Mouse (Mus musculus): ENCODE data around the gene Stat6. TPM values are rescaled to one million over a fixed set of nuclear protein-coding genes. Genes with fewer than 3 reads are reported as not detected.

Gene Stat6
- 5.7 and 6.9 TPM in 2 replicates for polyA plus RNA-seq (2014; fragmentation: Nextera tagmentation; extraction: Ambion mirVana)

DNA sequence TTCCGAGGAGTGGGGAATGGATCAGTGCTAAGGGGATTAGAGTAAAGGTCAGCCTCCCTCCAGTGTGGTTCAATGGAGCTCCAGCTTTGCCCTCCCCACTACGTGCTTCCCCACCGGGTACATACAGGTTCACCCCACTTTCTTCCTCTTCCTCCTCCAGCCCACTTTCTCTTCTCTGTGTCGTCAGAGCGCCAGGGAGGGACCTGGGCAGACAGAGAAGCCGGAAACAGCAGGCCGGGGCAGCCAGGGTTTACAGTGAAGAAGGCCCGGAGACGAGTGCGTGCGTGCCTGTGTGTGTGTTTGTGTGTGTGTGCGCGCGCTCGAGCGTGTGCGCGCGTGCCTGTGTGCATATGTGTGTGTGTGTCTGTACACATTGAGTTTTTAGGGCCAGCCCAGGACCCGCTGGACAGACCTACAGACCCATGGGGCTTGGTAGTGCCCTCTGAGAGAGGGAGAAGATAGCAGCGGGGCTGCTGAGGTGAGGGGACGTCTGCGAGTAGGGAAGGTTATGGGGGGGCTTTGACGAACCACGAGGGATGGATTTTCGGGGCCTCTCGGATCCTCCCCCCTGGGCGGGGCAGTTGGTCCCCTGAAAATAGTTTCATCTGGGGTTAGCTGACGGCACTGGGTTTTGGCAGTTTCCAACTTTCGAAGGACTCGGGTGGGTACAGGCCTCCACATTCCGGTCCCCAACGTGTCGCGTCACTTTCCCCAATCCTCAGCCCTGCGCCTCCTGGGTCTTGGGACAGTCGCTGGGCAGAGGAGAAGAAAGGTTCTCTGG lies at the start of gene Stat6:
Gene Stat6 (plus strand): TSS at position 215 of the 781 bp plus-strand sequence.
- Histone ChIP-seq H3K36me3 (ENCODE audit: control insufficient read depth, insufficient read depth, low read length) (no peaks in the 10 kb centered on the region), H3K27me3 (ENCODE audit: control insufficient read depth, insufficient read depth, low read length) (peaks cover 13% of the 10 kb centered on the region), H3K27ac (ENCODE audit: low read depth, low read length) (no peak within 1 kb of the TSS), H3K4me2 (peak within 1 kb of the TSS; percentile 42), H3K4me1 (ENCODE audit: control insufficient read depth, insufficient read depth, low read length) (peaks cover 11% of the 10 kb centered on the region), H3K4me3 (ENCODE audit: low read depth, low read length) (peak within 1 kb of the TSS; percentile 28), H3K9me3 (ENCODE audit: control insufficient read depth, low read length) (no peaks in the 10 kb centered on the region), H3K9ac (ENCODE audit: low read length) (peak within 1 kb of the TSS; percentile 60)
- DNase-seq (ENCODE audit: low spot score, missing footprints) (peak; percentile 93), ATAC-seq (ENCODE audit: low FRiP score) (peak; percentile 51)
- WGBS: 4% methylated on average over 37 of the region's 37 CpGs

DNA sequence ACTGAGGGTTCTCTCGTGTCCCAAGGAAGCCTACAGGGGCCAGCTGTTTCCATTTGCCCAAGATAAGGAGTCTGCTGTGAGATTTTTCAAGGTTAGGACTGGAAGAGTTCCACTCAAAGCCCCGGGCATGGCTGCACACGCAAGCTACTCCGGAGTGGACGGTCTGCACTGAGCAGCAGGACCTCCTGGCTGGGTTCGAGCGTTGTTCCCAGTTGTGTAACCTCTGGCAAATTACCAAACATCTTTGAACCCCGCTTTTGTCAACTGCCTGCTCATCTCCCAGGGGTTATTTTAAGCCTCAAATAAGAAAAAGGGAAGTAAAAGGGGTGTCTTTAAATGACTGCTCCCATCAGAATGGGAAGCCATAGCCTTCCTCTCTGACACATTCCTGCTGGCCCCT lies 48.4 kb upstream of the Stat6 start:
- 98% methylated on average over 8 of the region's 8 CpGs for WGBS
- DNase-seq (ENCODE audit: low spot score, missing footprints): no peak
- Histone ChIP-seq H3K36me3 (ENCODE audit: control insufficient read depth, insufficient read depth, low read length) (peaks cover 27% of the 10 kb centered on the region), H3K9me3 (ENCODE audit: control insufficient read depth, low read length) (no peaks in the 10 kb centered on the region), H3K4me1 (ENCODE audit: control insufficient read depth, insufficient read depth, low read length) (peaks cover under 1% of the 10 kb centered on the region; the same call in 1 of the 2 replicates), H3K4me3 (ENCODE audit: low read depth, low read length) (no peak overlapping the region), H3K27me3 (ENCODE audit: control insufficient read depth, insufficient read depth, low read length) (no peaks in the 10 kb centered on the region), H3K4me2 (no peak overlapping the region), H3K9ac (ENCODE audit: low read length) (no peak overlapping the region), H3K27ac (ENCODE audit: low read depth, low read length) (no peak overlapping the region)
- no peak for ATAC-seq (ENCODE audit: low FRiP score)

DNA sequence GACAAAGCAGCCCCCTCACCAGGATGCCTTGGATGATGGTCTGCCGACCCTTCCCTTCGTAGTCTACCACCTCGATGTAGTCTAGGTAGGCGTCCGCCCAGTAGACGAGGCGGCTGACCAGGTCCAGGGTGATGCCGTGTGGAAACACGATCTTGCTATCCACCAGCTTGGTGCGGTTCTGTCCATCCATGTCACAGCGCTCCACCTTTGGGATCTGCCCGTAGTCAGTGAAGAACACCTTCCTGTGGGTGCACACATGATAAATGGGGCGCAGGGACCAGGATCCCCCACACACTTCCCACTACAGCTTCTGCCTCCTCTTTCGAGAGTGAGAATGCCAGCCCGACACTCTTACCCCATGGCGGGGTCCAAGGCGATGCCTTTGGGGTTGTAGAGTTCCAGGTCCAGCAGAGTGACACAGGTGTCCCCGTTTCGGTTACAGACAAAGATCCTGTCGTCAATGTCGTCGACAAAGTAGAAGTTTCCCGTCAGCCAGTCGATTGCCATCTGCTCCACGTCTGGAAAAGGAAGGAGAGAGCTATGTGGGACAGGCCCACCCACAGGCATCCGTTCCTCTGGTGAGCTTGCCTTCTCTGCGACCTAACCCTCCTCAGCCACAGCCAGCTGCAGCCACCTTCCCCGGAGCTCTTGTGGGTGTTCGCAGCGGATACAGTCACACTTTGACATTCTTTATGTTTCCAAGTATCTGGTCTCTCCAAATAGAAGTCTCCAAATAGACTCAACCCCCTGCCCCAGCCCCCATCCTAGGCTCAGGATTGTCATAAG lies 47.7 kb upstream of the Stat6 start:
- WGBS: 94% methylated on average over 30 of the region's 30 CpGs
- H3K36me3 ChIP-seq (ENCODE audit: control insufficient read depth, insufficient read depth, low read length): peaks cover 21% of the 10 kb centered on the region

DNA sequence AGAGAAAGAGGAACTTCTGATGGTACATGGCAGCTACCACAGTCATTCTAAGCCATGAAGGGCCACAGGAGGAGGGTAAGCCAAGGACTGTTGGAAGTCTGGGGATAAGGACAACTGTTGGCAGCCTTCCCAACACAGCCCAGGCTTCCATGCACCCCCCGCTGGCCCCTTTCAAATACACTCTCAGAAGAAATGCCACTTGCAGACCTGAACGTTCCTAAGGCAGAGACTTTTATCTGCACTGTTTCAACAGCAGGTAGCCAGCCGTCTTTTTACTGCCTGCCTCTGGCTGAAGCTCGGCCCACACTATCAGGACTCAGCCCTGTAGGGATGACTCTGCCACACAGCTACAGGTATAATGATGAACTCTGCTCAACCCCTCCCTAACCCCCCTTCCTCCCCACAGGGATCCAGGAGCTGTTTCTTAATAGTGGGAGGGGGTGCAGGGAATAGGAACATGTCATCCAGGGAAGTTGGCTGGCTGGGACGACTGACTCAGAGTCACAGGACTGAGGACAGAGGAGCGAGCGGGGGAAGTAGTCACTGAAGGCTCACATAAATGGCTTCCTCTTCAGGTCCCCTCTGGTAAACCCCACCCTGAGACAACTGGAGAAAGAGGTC lies 46.4 kb upstream of the Stat6 start:
- WGBS: 65% methylated on average over 7 of the region's 7 CpGs
- DNase-seq (ENCODE audit: low spot score, missing footprints): no peak
- Histone ChIP-seq H3K27me3 (ENCODE audit: control insufficient read depth, insufficient read depth, low read length) (no peaks in the 10 kb centered on the region), H3K9me3 (ENCODE audit: control insufficient read depth, low read length) (no peaks in the 10 kb centered on the region), H3K4me3 (ENCODE audit: low read depth, low read length) (no peak overlapping the region), H3K9ac (ENCODE audit: low read length) (no peak overlapping the region), H3K36me3 (ENCODE audit: control insufficient read depth, insufficient read depth, low read length) (peaks cover 18% of the 10 kb centered on the region), H3K4me2 (no peak overlapping the region), H3K4me1 (ENCODE audit: control insufficient read depth, insufficient read depth, low read length) (peaks cover 3% of the 10 kb centered on the region; the same call in 1 of the 2 replicates), H3K27ac (ENCODE audit: low read depth, low read length) (no peak overlapping the region)
- no peak for ATAC-seq (ENCODE audit: low FRiP score)

More for the DNA sequence above, 47.7 kb upstream of the Stat6 start:
- no peak overlapping the region for H3K9ac ChIP-seq (ENCODE audit: low read length)
- no peak overlapping the region for H3K4me3 ChIP-seq (ENCODE audit: low read depth, low read length)
- H3K4me2 ChIP-seq: no peak overlapping the region
- H3K27me3 ChIP-seq (ENCODE audit: control insufficient read depth, insufficient read depth, low read length): no peaks in the 10 kb centered on the region
- ATAC-seq (ENCODE audit: low FRiP score) (no peak), DNase-seq (ENCODE audit: low spot score, missing footprints) (no peak)
- H3K4me1 ChIP-seq (ENCODE audit: control insufficient read depth, insufficient read depth, low read length): peaks cover 3% of the 10 kb centered on the region; the same call in 1 of the 2 replicates
- H3K9me3 ChIP-seq (ENCODE audit: control insufficient read depth, low read length): no peaks in the 10 kb centered on the region
- H3K27ac ChIP-seq (ENCODE audit: low read depth, low read length): no peak overlapping the region

DNA sequence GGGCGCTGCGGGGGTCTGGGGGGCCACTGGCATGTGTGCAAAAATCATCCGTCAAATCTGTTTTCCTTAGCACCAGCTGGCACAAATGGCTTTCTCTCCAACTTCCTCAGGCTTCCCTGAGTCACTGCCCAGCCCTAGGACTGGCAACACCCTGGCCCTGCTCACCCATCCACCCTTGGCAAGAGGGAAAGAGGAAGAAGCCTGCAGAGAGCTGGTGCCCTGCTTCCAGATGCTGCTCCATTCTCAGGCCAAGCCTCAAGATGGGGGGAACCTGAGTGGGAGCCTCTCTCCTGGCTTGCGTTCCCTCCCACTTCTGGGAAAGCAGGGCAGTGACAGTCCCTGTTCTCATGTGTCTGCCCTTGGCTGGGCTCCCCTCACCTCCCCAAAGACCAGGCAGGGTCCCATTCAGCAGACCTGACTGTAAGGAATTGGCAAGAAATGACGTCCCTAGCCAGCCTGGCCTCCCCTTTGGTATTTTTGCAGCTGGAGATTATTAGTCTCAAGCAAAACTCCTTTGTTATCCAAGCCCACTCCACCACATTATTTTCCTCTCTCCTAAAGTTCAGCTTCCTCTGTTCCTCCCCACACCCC lies 45.4 kb upstream of the Stat6 start:
- Histone ChIP-seq H3K36me3 (ENCODE audit: control insufficient read depth, insufficient read depth, low read length) (peaks cover 14% of the 10 kb centered on the region), H3K4me3 (ENCODE audit: low read depth, low read length) (no peak overlapping the region), H3K4me2 (no peak overlapping the region), H3K9ac (ENCODE audit: low read length) (no peak overlapping the region), H3K4me1 (ENCODE audit: control insufficient read depth, insufficient read depth, low read length) (peaks cover 3% of the 10 kb centered on the region; the same call in 1 of the 2 replicates), H3K27ac (ENCODE audit: low read depth, low read length) (no peak overlapping the region), H3K9me3 (ENCODE audit: control insufficient read depth, low read length) (no peaks in the 10 kb centered on the region), H3K27me3 (ENCODE audit: control insufficient read depth, insufficient read depth, low read length) (no peaks in the 10 kb centered on the region)
- 83% methylated on average over 5 of the region's 5 CpGs for WGBS
- DNase-seq (ENCODE audit: low spot score, missing footprints) (no peak), ATAC-seq (ENCODE audit: low FRiP score) (no peak)

DNA sequence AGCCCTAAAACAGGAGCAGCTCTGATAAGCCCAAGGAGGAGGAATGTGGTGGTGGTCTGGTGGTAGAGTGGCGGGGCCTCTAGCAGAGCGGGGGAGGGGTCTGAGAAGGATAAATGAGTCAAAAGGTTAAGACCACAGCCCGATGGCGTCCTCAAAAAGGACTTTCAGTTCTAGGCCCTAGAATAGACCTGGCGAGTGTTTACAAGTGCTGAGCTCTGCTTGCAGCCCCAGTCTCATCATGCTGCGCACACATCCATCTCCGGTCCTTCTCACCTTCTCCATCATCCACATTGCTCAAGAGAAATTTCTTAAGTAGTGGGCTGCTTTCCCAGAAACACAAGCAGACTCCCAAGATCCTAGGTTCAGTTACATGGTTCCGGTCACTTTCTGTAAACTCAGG lies 44.2 kb upstream of the Stat6 start:
- ATAC-seq (ENCODE audit: low FRiP score) (no peak), DNase-seq (ENCODE audit: low spot score, missing footprints) (no peak)
- Histone ChIP-seq H3K27ac (ENCODE audit: low read depth, low read length) (no peak overlapping the region), H3K9ac (ENCODE audit: low read length) (no peak overlapping the region), H3K36me3 (ENCODE audit: control insufficient read depth, insufficient read depth, low read length) (peaks cover 12% of the 10 kb centered on the region; the same call in 1 of the 2 replicates), H3K4me1 (ENCODE audit: control insufficient read depth, insufficient read depth, low read length) (peaks cover 3% of the 10 kb centered on the region; the same call in 1 of the 2 replicates), H3K4me3 (ENCODE audit: low read depth, low read length) (no peak overlapping the region), H3K9me3 (ENCODE audit: control insufficient read depth, low read length) (no peaks in the 10 kb centered on the region), H3K4me2 (no peak overlapping the region), H3K27me3 (ENCODE audit: control insufficient read depth, insufficient read depth, low read length) (no peaks in the 10 kb centered on the region)
- WGBS: 55% methylated on average over 8 of the region's 8 CpGs

DNA sequence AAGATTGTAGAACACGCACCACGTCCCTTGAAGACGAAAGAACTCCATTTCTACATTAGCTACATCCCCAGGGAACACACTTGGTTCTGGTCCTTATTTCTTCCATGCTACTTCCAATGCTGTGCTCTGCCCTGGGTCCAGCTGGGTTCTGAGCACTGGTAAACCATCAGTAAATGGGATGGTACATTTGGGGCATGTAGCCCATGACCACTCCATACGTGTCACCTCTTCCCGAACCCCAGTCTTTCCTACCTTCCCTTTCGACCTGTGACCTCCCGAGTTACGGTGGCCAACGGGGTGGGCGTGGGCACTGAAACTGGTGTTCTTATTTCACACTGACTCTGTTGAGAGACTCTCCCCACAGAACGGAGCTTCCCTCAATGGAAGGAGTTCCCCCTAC lies 43.5 kb upstream of the Stat6 start:
- ATAC-seq (ENCODE audit: low FRiP score) (no peak), DNase-seq (ENCODE audit: low spot score, missing footprints) (no peak)
- Histone ChIP-seq H3K4me1 (ENCODE audit: control insufficient read depth, insufficient read depth, low read length) (peaks cover 3% of the 10 kb centered on the region; the same call in 1 of the 2 replicates), H3K4me3 (ENCODE audit: low read depth, low read length) (no peak overlapping the region), H3K9me3 (ENCODE audit: control insufficient read depth, low read length) (no peaks in the 10 kb centered on the region), H3K36me3 (ENCODE audit: control insufficient read depth, insufficient read depth, low read length) (peaks cover 16% of the 10 kb centered on the region), H3K27ac (ENCODE audit: low read depth, low read length) (no peak overlapping the region), H3K4me2 (no peak overlapping the region), H3K9ac (ENCODE audit: low read length) (no peak overlapping the region), H3K27me3 (ENCODE audit: control insufficient read depth, insufficient read depth, low read length) (no peaks in the 10 kb centered on the region)
- WGBS: 88% methylated on average over 11 of the region's 11 CpGs

DNA sequence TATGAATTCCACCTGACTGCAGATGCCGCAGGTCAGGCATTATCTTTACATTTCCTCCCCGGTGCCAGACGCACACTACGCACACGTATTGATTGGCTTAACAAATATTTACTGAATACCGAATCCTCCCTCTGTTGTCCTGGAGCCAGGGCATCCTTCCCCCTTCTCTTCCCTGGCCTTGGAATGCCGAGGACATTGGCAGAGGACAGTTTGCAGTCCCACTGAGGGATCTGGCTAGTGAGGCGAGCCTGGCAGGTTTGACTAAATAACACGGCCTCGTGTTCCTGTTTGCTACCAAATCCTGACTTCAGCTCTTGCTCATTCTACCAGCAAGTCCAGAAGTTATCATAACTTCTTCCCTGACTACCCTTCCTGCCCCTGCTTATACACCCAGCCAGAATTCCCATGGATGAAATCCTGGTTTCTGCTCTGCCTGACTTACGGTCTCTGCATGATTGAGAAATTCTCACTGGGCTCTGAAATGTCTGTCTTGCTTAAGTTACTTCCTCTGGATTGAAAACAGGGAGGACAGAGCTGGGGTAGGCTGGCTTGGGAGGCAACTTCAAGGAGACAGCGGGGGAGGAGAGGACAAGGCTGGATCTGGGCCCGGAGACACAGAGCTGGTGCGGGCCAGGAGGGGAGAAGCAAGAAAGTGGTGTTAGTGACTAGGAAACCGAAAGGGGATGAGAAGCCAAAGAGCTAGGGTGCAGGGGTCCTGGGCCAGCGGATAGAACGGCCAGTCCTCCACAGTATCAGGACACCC lies 42.8 kb upstream of the Stat6 start:
- Histone ChIP-seq H3K4me2 (no peak overlapping the region), H3K9ac (ENCODE audit: low read length) (no peak overlapping the region), H3K27ac (ENCODE audit: low read depth, low read length) (peak overlapping the region; percentile 9; the same call in 1 of the 2 replicates), H3K4me3 (ENCODE audit: low read depth, low read length) (no peak overlapping the region), H3K4me1 (ENCODE audit: control insufficient read depth, insufficient read depth, low read length) (peaks cover 3% of the 10 kb centered on the region; the same call in 1 of the 2 replicates), H3K27me3 (ENCODE audit: control insufficient read depth, insufficient read depth, low read length) (no peaks in the 10 kb centered on the region), H3K9me3 (ENCODE audit: control insufficient read depth, low read length) (no peaks in the 10 kb centered on the region), H3K36me3 (ENCODE audit: control insufficient read depth, insufficient read depth, low read length) (peaks cover 10% of the 10 kb centered on the region)
- 66% methylated on average over 17 of the region's 17 CpGs for WGBS
- ATAC-seq (ENCODE audit: low FRiP score) (no peak), DNase-seq (ENCODE audit: low spot score, missing footprints) (no peak)
